Mouse (Mus musculus): ENCODE data around the gene Scgb1c1. TPM values are rescaled to one million over a fixed set of nuclear protein-coding genes. Genes with fewer than 3 reads are reported as not detected.

Scgb1c1 gene
- not detected in 2 replicates for polyA plus RNA-seq (2016; fragmentation: Nextera tagmentation; extraction: Ambion mirVana)

GRCm38 (mm10) chr7:140844905-140845665 is at the start of gene Scgb1c1:
Gene Scgb1c1 (plus strand): TSS chr7:140845547.
- H3K27me3 ChIP-seq (ENCODE audit: low read depth, poor library complexity, severe bottlenecking), result peaks cover 43% of the 10 kb centered on the region

GRCm38 (mm10) chr7:140797619-140798018 is 47.7 kb upstream of the Scgb1c1 start:
- no peaks in the 10 kb centered on the region for H3K4me1 ChIP-seq
- H3K27me3 ChIP-seq (ENCODE audit: low read depth, poor library complexity, severe bottlenecking), result no peaks in the 10 kb centered on the region
- WGBS, result 90% methylated on average over 3 of the region's 3 CpGs
- no peaks in the 10 kb centered on the region for H3K36me3 ChIP-seq
- H3K4me3 ChIP-seq, result no peak overlapping the region
- no peak overlapping the region for H3K27ac ChIP-seq
- DNase-seq (ENCODE audit: low spot score), result no peak
- no peaks in the 10 kb centered on the region for H3K9me3 ChIP-seq (replicated peaks)

More at GRCm38 (mm10) chr7:140844905-140845665, at the start of gene Scgb1c1:
- Histone ChIP-seq H3K9me3 (replicated peaks) (no peaks in the 10 kb centered on the region), H3K27ac (no peak within 1 kb of the TSS), H3K4me3 (no peak within 1 kb of the TSS), H3K4me1 (peaks cover 12% of the 10 kb centered on the region), H3K36me3 (no peaks in the 10 kb centered on the region)
- DNase-seq (ENCODE audit: low spot score), result peak; percentile 93
- 32% methylated on average over 14 of the region's 14 CpGs for WGBS

- H3K27ac ChIP-seq, result no peak overlapping the region
- H3K9me3 ChIP-seq (replicated peaks), result no peaks in the 10 kb centered on the region
- no peak for DNase-seq (ENCODE audit: low spot score)
- WGBS, result 83% methylated on average over 2 of the region's 2 CpGs
- no peaks in the 10 kb centered on the region for H3K27me3 ChIP-seq (ENCODE audit: low read depth, poor library complexity, severe bottlenecking)
- no peaks in the 10 kb centered on the region for H3K4me1 ChIP-seq
- H3K36me3 ChIP-seq, result no peaks in the 10 kb centered on the region
- no peak overlapping the region for H3K4me3 ChIP-seq
Measured at GRCm38 (mm10) chr7:140798212-140798611, 47.1 kb upstream of the Scgb1c1 start.

DNA sequence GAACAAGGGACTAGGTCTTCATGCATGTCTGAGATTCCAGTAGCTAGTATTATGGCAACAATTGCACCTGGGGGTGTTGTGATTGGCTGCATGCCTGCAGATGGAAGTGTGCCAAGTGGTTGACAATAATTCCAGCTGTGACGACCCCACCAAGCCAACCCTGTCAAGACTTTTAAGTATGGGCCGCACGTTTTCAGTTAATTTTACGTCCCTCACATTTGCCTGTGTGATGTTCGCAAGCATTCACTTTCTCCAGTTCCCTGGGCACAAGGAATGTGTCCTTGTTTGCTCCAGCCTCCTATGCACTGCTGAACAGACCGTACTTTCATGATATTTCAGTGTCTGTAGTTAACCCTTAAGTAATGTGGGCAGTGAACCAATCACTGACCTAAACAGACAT is 42.7 kb upstream of the Scgb1c1 start:
- Histone ChIP-seq H3K36me3 (no peaks in the 10 kb centered on the region), H3K27me3 (ENCODE audit: low read depth, poor library complexity, severe bottlenecking) (no peaks in the 10 kb centered on the region), H3K4me1 (no peaks in the 10 kb centered on the region), H3K4me3 (no peak overlapping the region), H3K27ac (no peak overlapping the region), H3K9me3 (replicated peaks) (no peaks in the 10 kb centered on the region)
- DNase-seq (ENCODE audit: low spot score), result no peak
- 87% methylated on average over 6 of the region's 6 CpGs for WGBS

- H3K4me3 ChIP-seq, result no peak overlapping the region
- H3K27me3 ChIP-seq (ENCODE audit: low read depth, poor library complexity, severe bottlenecking), result no peaks in the 10 kb centered on the region
- no peaks in the 10 kb centered on the region for H3K9me3 ChIP-seq (replicated peaks)
- WGBS, result 11% methylated on average over 1 of the region's 1 CpGs
- H3K4me1 ChIP-seq, result no peaks in the 10 kb centered on the region
- H3K27ac ChIP-seq, result no peak overlapping the region
- DNase-seq (ENCODE audit: low spot score), result no peak
- H3K36me3 ChIP-seq, result no peaks in the 10 kb centered on the region; the same call in 1 of the 2 replicates
Measured at GRCm38 (mm10) chr7:140805704-140806103, 39.6 kb upstream of the Scgb1c1 start.

DNA sequence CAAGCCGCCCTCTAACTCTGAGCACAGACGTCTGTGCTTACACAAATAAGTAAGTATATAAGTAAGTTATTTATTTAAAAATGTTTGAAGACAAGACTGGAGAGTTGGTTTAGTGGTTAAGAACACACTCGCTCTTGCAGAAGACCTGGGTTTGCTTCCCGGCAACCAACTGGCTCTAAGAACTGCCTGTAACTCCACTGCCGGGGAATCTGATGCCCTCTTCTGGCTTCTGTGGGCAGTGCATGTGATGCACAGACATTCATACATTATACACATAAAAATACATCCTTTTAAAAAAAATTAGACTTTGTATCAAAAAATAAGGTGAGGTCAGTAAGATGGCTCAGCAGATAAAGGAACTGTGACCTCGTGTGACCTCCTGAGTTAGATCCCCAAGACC is 34.9 kb upstream of the Scgb1c1 start:
- 92% methylated on average over 6 of the region's 6 CpGs for WGBS
- H3K4me3 ChIP-seq, result no peak overlapping the region

GRCm38 (mm10) chr7:140811714-140812113 is 33.6 kb upstream of the Scgb1c1 start:
- no peak for DNase-seq (ENCODE audit: low spot score)
- H3K27me3 ChIP-seq (ENCODE audit: low read depth, poor library complexity, severe bottlenecking), result no peaks in the 10 kb centered on the region
- no peaks in the 10 kb centered on the region for H3K9me3 ChIP-seq (replicated peaks)
- WGBS, result 94% methylated on average over 13 of the region's 13 CpGs
- H3K36me3 ChIP-seq, result peaks cover 22% of the 10 kb centered on the region
- no peak overlapping the region for H3K27ac ChIP-seq
- no peaks in the 10 kb centered on the region for H3K4me1 ChIP-seq
- H3K4me3 ChIP-seq, result no peak overlapping the region

More for the DNA sequence above, 34.9 kb upstream of the Scgb1c1 start:
- no peak for DNase-seq (ENCODE audit: low spot score)
- Histone ChIP-seq H3K4me1 (no peaks in the 10 kb centered on the region), H3K27me3 (ENCODE audit: low read depth, poor library complexity, severe bottlenecking) (no peaks in the 10 kb centered on the region), H3K9me3 (replicated peaks) (no peaks in the 10 kb centered on the region), H3K27ac (no peak overlapping the region), H3K36me3 (peaks cover 22% of the 10 kb centered on the region)

GRCm38 (mm10) chr7:140812850-140813249 is 32.5 kb upstream of the Scgb1c1 start:
- peaks cover 22% of the 10 kb centered on the region for H3K36me3 ChIP-seq
- no peaks in the 10 kb centered on the region for H3K27me3 ChIP-seq (ENCODE audit: low read depth, poor library complexity, severe bottlenecking)
- no peak overlapping the region for H3K27ac ChIP-seq
- H3K4me1 ChIP-seq, result no peaks in the 10 kb centered on the region
- H3K4me3 ChIP-seq, result no peak overlapping the region
- 91% methylated on average over 12 of the region's 12 CpGs for WGBS
- H3K9me3 ChIP-seq (replicated peaks), result no peaks in the 10 kb centered on the region
- DNase-seq (ENCODE audit: low spot score), result no peak

GRCm38 (mm10) chr7:140820173-140820572 is 25.2 kb upstream of the Scgb1c1 start:
- Histone ChIP-seq H3K4me1 (peaks cover 11% of the 10 kb centered on the region), H3K4me3 (no peak overlapping the region), H3K9me3 (replicated peaks) (no peaks in the 10 kb centered on the region), H3K27me3 (ENCODE audit: low read depth, poor library complexity, severe bottlenecking) (no peaks in the 10 kb centered on the region), H3K27ac (no peak overlapping the region), H3K36me3 (no peaks in the 10 kb centered on the region)
- DNase-seq (ENCODE audit: low spot score), result no peak
- 77% methylated on average over 4 of the region's 4 CpGs for WGBS

GRCm38 (mm10) chr7:140821305-140821652 is 24.1 kb upstream of the Scgb1c1 start:
- peaks cover 11% of the 10 kb centered on the region for H3K4me1 ChIP-seq
- no peak for DNase-seq (ENCODE audit: low spot score)
- H3K4me3 ChIP-seq, result peak overlapping the region; percentile 64
- H3K27me3 ChIP-seq (ENCODE audit: low read depth, poor library complexity, severe bottlenecking), result no peaks in the 10 kb centered on the region
- no peaks in the 10 kb centered on the region for H3K9me3 ChIP-seq (replicated peaks)
- WGBS, result 59% methylated on average over 5 of the region's 5 CpGs
- H3K36me3 ChIP-seq, result no peaks in the 10 kb centered on the region
- H3K27ac ChIP-seq, result 0 out of 2 replicates have a peak overlapping the region, but pooled peaks have one; percentile 65

DNA sequence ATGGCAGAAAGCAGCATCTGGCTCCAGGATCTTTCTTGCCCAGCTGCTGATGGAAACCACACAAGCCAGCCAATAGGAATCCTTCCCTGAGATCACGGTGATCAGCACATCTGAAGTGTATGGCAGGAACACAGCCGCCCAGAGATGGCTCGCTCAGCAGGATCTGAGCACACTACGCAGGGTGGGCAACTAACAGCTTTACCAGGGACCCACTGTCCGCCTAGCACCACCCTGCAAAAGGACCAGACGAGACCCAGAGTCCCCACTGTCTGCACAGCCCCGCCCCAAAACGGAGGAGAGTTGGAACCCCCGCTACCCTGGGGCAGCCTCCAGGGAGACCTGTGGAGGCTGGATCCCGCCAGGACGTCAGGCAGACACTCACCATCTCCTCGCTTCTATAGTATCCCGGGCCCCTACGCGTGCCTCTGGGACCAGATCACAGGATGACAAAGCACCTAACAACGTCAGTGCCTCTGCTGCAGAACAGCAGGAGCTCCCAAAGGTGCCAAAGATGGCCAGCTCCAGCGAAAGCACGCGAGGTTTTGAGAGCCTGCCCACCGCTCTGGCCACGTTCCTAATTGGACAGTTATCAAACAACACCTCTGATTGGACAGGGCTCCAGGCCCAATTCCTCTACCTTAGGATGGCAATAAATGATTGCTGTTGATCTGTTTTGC is 23.6 kb upstream of the Scgb1c1 start, which contains the start of gene Zfp941:
TSS of gene Zfp941 (minus strand) at position 526 of the 677 bp plus-strand sequence.
- Histone ChIP-seq H3K4me3 (peak within 1 kb of the TSS; percentile 64), H3K27ac (peak within 1 kb of the TSS; percentile 65), H3K9me3 (replicated peaks) (no peaks in the 10 kb centered on the region), H3K4me1 (peaks cover 11% of the 10 kb centered on the region), H3K36me3 (no peaks in the 10 kb centered on the region), H3K27me3 (ENCODE audit: low read depth, poor library complexity, severe bottlenecking) (no peaks in the 10 kb centered on the region)
- peak; percentile 70 for DNase-seq (ENCODE audit: low spot score)
- 2% methylated on average over 21 of the region's 21 CpGs for WGBS

DNA sequence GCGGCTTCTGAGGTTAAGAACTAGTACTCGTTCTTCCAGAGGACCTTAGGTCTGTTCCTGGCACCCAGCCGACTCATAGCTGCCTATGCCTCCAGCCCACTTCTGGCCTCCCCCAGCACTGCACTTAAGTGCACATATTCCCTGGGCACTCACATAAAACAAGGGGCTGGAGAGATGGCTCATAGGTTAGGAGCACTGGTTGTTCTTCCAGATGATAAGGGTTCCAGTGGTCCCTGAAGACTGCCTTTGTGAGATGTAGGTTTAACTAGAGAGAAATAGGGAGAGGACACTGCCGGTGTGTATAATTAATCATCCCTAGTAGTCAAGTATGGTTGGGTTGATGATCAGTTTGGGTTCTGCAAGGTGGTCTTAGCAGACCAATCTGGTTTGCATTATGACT is 22.6 kb upstream of the Scgb1c1 start:
- Histone ChIP-seq H3K9me3 (replicated peaks) (no peaks in the 10 kb centered on the region), H3K4me1 (peaks cover 11% of the 10 kb centered on the region), H3K36me3 (no peaks in the 10 kb centered on the region), H3K27ac (no peak overlapping the region), H3K27me3 (ENCODE audit: low read depth, poor library complexity, severe bottlenecking) (0 out of 2 replicates have a peak, but pooled peaks cover 6% of the 10 kb centered on the region), H3K4me3 (no peak overlapping the region)
- 90% methylated on average over 4 of the region's 4 CpGs for WGBS
- no peak for DNase-seq (ENCODE audit: low spot score)

GRCm38 (mm10) chr7:140828171-140828881 is 17.0 kb upstream of the Scgb1c1 start:
- Histone ChIP-seq H3K9me3 (replicated peaks) (no peaks in the 10 kb centered on the region), H3K4me1 (no peaks in the 10 kb centered on the region), H3K36me3 (no peaks in the 10 kb centered on the region), H3K4me3 (no peak overlapping the region), H3K27me3 (ENCODE audit: low read depth, poor library complexity, severe bottlenecking) (0 out of 2 replicates have a peak, but pooled peaks cover 6% of the 10 kb centered on the region), H3K27ac (no peak overlapping the region)
- no peak for DNase-seq (ENCODE audit: low spot score)
- WGBS, result 49% methylated on average over 8 of the region's 8 CpGs

Measured in limb, embryonic 10.5 days (tissue).